Mouse (Mus musculus) liver, postnatal 0 days (tissue): Measurements from ENCODE around the gene Pcgf2.
A peak's percentile ranks its signal among the peaks of the same experiment; 100 is the strongest.

Experiments used
- CTCF ChIP-seq: sonication (generic); IDR thresholded peaks from 2 replicates; pipeline ENCODE4 v1.5.1; 2016; ENCODE audit warnings: antibody characterized with exemption, low read depth
- EP300 ChIP-seq: IDR thresholded peaks from 2 replicates; pipeline ENCODE4 v1.6.1; 2016; ENCODE audit warnings: antibody characterized with exemption, low read depth, mild to moderate bottlenecking

GRCm38 (mm10) chr11:97644834-97645233, 55.5 kb downstream of the Pcgf2 start:
- TF ChIP-seq EP300: no peak
- TF ChIP-seq CTCF: peak; percentile 82
